Mouse (Mus musculus) MEL (cell line): ENCODE data around the gene Tmem95. TPM values are rescaled to one million over a fixed set of nuclear protein-coding genes. Genes with fewer than 3 reads are reported as not detected.

ENCODE experiments used
- DNase-seq: peaks from one replicate; pipeline ENCODE4 v3.0.0; 2011; ENCODE audit warnings: low read depth, low spot score
- H3K27ac ChIP-seq: 2 replicates; pipeline ENCODE4 v1.5.1; 2012; ENCODE audit warnings: low read depth, mild to moderate bottlenecking, control low read depth, low read length, moderate library complexity; ENCODE audit not compliant: control insufficient read depth
- H3K27me3 ChIP-seq, 2 experiments: fragments of 150-350 bp in 1 of 2; sonication (generic) in 1 of 2; 2 replicates each; pipeline ENCODE4 v1.6.1; 2012; ENCODE audit warnings: low read length in 2 of 2, mild to moderate bottlenecking in 2 of 2, improper control_type of control experiment in 1 of 2, moderate library complexity in 1 of 2; ENCODE audit not compliant: insufficient read depth in 2 of 2, control insufficient read depth in 1 of 2
- H3K36me3 ChIP-seq, 2 experiments: 2 replicates each; pipeline ENCODE4 v1.6.1; 2012 to 2014; ENCODE audit warnings: low read length in 2 of 2, improper control_type of control experiment in 1 of 2, inconsistent platforms in 1 of 2, mild to moderate bottlenecking in 1 of 2; ENCODE audit not compliant: insufficient read depth in 2 of 2, control insufficient read depth in 1 of 2
- H3K4me1 ChIP-seq, 2 experiments: fragments of 150-350 bp in 1 of 2; sonication (generic) in 1 of 2; 2 replicates each; pipeline ENCODE4 v1.6.1; 2012; ENCODE audit warnings: low read length in 2 of 2, improper control_type of control experiment in 1 of 2, mild to moderate bottlenecking in 1 of 2; ENCODE audit not compliant: insufficient read depth in 2 of 2, control insufficient read depth in 1 of 2
- H3K4me3 ChIP-seq, 2 experiments: fragments of 150-350 bp in 1 of 2; sonication (generic) in 1 of 2; 2 replicates each; pipeline ENCODE4 v1.5.1; 2012; ENCODE audit warnings: low read depth in 2 of 2, low read length in 2 of 2, mild to moderate bottlenecking in 2 of 2, moderate library complexity in 2 of 2, control low read depth in 1 of 2, improper control_type of control experiment in 1 of 2; ENCODE audit not compliant: control insufficient read depth in 1 of 2, insufficient read depth in 1 of 2
- H3K79me2 ChIP-seq: 2 replicates; pipeline ENCODE4 v1.6.1; 2012; ENCODE audit warnings: mild to moderate bottlenecking, low read length, moderate library complexity; ENCODE audit not compliant: control insufficient read depth, poor library complexity, insufficient read depth
- H3K9ac ChIP-seq: 2 replicates; pipeline ENCODE4 v1.6.1; 2012; ENCODE audit warnings: low read depth, mild to moderate bottlenecking, control low read depth, low read length, moderate library complexity; ENCODE audit not compliant: control insufficient read depth, poor library complexity, severe bottlenecking
- H3K9me3 ChIP-seq: fragments of 150-350 bp; sonication (generic); replicated peaks from 2 replicates; pipeline ENCODE4 v1.6.1; 2012; ENCODE audit warnings: mild to moderate bottlenecking, low read length, improper control_type of control experiment, moderate library complexity; ENCODE audit not compliant: insufficient read depth
- BHLHE40 ChIP-seq: IDR thresholded peaks from 2 replicates; pipeline ENCODE4 v1.6.1; 2012; ENCODE audit warnings: low read depth, mild to moderate bottlenecking, inconsistent platforms, low read length, improper control_type of control experiment, borderline replicate concordance
- CHD2 ChIP-seq: IDR thresholded peaks from 2 replicates; pipeline ENCODE4 v1.6.1; 2011; ENCODE audit warnings: low read length, improper control_type of control experiment
- EP300 ChIP-seq, 2 experiments: IDR thresholded peaks; 2 replicates each; pipeline ENCODE4 v1.6.1; 2011; ENCODE audit warnings: improper control_type of control experiment in 2 of 2, low read length in 2 of 2, low read depth in 1 of 2, mild to moderate bottlenecking in 1 of 2
- GABPA ChIP-seq: IDR thresholded peaks from 2 replicates; pipeline ENCODE4 v1.6.1; 2012; ENCODE audit warnings: low read depth, mild to moderate bottlenecking, inconsistent platforms, low read length, improper control_type of control experiment, moderate library complexity
- GATA1 ChIP-seq: IDR thresholded peaks from 2 replicates; pipeline ENCODE4 v1.6.1; 2011; ENCODE audit warnings: low read depth, low read length, improper control_type of control experiment
- HCFC1 ChIP-seq: IDR thresholded peaks from 2 replicates; pipeline ENCODE4 v1.6.1; 2012; ENCODE audit warnings: low read depth, mild to moderate bottlenecking, inconsistent platforms, low read length, improper control_type of control experiment, moderate library complexity
- JUND ChIP-seq: IDR thresholded peaks from 2 replicates; pipeline ENCODE4 v1.6.1; 2011; ENCODE audit warnings: low read depth, mild to moderate bottlenecking, improper control_type of control experiment, low read length
- MAX ChIP-seq: IDR thresholded peaks from 2 replicates; pipeline ENCODE4 v1.6.1; 2011; ENCODE audit warnings: low read length, improper control_type of control experiment
- MEF2A ChIP-seq: IDR thresholded peaks from 2 replicates; pipeline ENCODE4 v1.6.1; 2014; ENCODE audit warnings: low read depth, mild to moderate bottlenecking, inconsistent platforms, low read length, improper control_type of control experiment; ENCODE audit not compliant: poor library complexity, insufficient replicate concordance, severe bottlenecking; ENCODE audit errors: extremely low read depth
- NRF1 ChIP-seq: IDR thresholded peaks from 2 replicates; pipeline ENCODE4 v1.6.1; 2014; ENCODE audit warnings: low read depth, mild to moderate bottlenecking, inconsistent platforms, low read length, improper control_type of control experiment, moderate library complexity; ENCODE audit not compliant: poor library complexity, insufficient read depth, severe bottlenecking
- POLR2AphosphoS5 ChIP-seq: IDR thresholded peaks from 2 replicates; pipeline ENCODE4 v1.6.1; 2012; ENCODE audit warnings: low read depth, borderline replicate concordance, mild to moderate bottlenecking, inconsistent platforms, low read length, moderate library complexity, mixed read lengths
- SIN3A ChIP-seq: IDR thresholded peaks from 2 replicates; pipeline ENCODE4 v1.6.1; 2012; ENCODE audit warnings: low read length, improper control_type of control experiment, inconsistent platforms
- TAL1 ChIP-seq: IDR thresholded peaks from 2 replicates; pipeline ENCODE4 v1.6.1; 2012; ENCODE audit warnings: mild to moderate bottlenecking, inconsistent platforms, low read length, moderate library complexity, mixed read lengths
- TBP ChIP-seq: IDR thresholded peaks from 2 replicates; pipeline ENCODE4 v1.8.0; 2011; ENCODE audit warnings: low read depth, low read length, improper control_type of control experiment
- TCF12 ChIP-seq: IDR thresholded peaks from 2 replicates; pipeline ENCODE4 v1.6.1; 2014; ENCODE audit warnings: low read depth, mild to moderate bottlenecking, inconsistent platforms, low read length, improper control_type of control experiment, moderate library complexity
- UBTF ChIP-seq: IDR thresholded peaks from 2 replicates; pipeline ENCODE4 v1.6.1; 2012; ENCODE audit warnings: low read depth, mild to moderate bottlenecking, inconsistent platforms, low read length, improper control_type of control experiment, moderate library complexity, borderline replicate concordance; ENCODE audit not compliant: insufficient read depth
- USF1 ChIP-seq: IDR thresholded peaks from 2 replicates; pipeline ENCODE4 v1.6.1; 2014; ENCODE audit warnings: low read depth, mild to moderate bottlenecking, inconsistent platforms, low read length, improper control_type of control experiment, moderate library complexity
- USF2 ChIP-seq, 2 experiments: IDR thresholded peaks; 2 replicates each; pipeline ENCODE4 v1.6.1; 2011 to 2012; ENCODE audit warnings: improper control_type of control experiment in 2 of 2, low read length in 2 of 2, borderline replicate concordance in 1 of 2, inconsistent platforms in 1 of 2, low read depth in 1 of 2, mild to moderate bottlenecking in 1 of 2; ENCODE audit not compliant: insufficient read depth in 1 of 2
- ZC3H11A ChIP-seq: IDR thresholded peaks from 2 replicates; pipeline ENCODE4 v1.6.1; 2012; ENCODE audit warnings: low read depth, mild to moderate bottlenecking, inconsistent platforms, low read length, improper control_type of control experiment
- ZMIZ1 ChIP-seq: IDR thresholded peaks from 2 replicates; pipeline ENCODE4 v1.6.1; 2012; ENCODE audit warnings: low read depth, mild to moderate bottlenecking, inconsistent platforms, low read length, improper control_type of control experiment, moderate library complexity
- polyA plus RNA-seq, 2 experiments: library from polyadenylated mRNA; stranded (reverse) in 1 of 2; unstranded in 1 of 2; fragments of >175 nt in 1 of 2; fragments of >200 nt in 1 of 2; gene quantifications; 2 replicates each; pipeline versions ENCODE4 v1.2.1 to v1.2.4; 2012; ENCODE audit warnings: low replicate concordance in 2 of 2, low read depth in 1 of 2; ENCODE audit not compliant: insufficient read length in 2 of 2, insufficient read depth in 1 of 2, missing spikeins in 1 of 2
- total RNA-seq: library from RNA; depleted of rRNA; stranded (reverse); fragments of 300-350 nt; gene quantifications from 2 replicates; pipeline ENCODE4 v1.2.3, GENCODE M21; 2012

The Tmem95 gene
- total and polyA plus RNA-seq, 3 experiments: not detected

- no peak; the same call in 1 of the 2 replicates for TF ChIP-seq MEF2A
- TF ChIP-seq JUND: no peak
- TF ChIP-seq TBP: peak; percentile 13; the same call in 1 of the 2 replicates
- no peak for TF ChIP-seq ZC3H11A
- peak; percentile 97 for TF ChIP-seq TAL1
- TF ChIP-seq, all 39 proteins: peak for 21
Observed at GRCm38 (mm10) chr11:69915667-69916627, 38.1 kb upstream of the Tmem95 start (continued).

- TF ChIP-seq POLR2AphosphoS5: no peak
- no peak for TF ChIP-seq BHLHE40
- no peak for TF ChIP-seq GABPA
- TF ChIP-seq ZMIZ1: no peak
- no peak for TF ChIP-seq GATA1
- TF ChIP-seq TCF12: no peak
- no peak for TF ChIP-seq MAX
- no peak for TF ChIP-seq USF1
- no peak for TF ChIP-seq NRF1
- TF ChIP-seq CHD2: no peak
- no peak; the same call in 1 of the 2 replicates for TF ChIP-seq SIN3A
- no peak for TF ChIP-seq EP300 (IDR thresholded peaks at IDR 0.05; ENCODE audit: low read depth in 1 of 2, low read length in 2 of 2)
- no peak for TF ChIP-seq USF2 (IDR thresholded peaks at IDR 0.05; ENCODE audit: borderline replicate concordance in 1 of 2, insufficient read depth in 1 of 2, low read depth in 1 of 2, low read length in 2 of 2)
- no peak for TF ChIP-seq HCFC1
- no peak for TF ChIP-seq UBTF
- H3K4me3 ChIP-seq: peak overlapping the region; percentile 58 to 78
- peak; percentile 61 for DNase-seq
- peaks cover 4 to 53% of the 10 kb centered on the region in 2 experiments for H3K4me1 ChIP-seq
- H3K9ac ChIP-seq: peak overlapping the region; percentile 77
- no peaks in the 10 kb centered on the region for H3K27me3 ChIP-seq
- peak overlapping the region; percentile 74 for H3K27ac ChIP-seq
- H3K9me3 ChIP-seq: no peaks in the 10 kb centered on the region
- H3K36me3 ChIP-seq: peaks cover 22 to 51% of the 10 kb centered on the region in 2 experiments
- H3K79me2 ChIP-seq: peaks cover 48% of the 10 kb centered on the region
Observed at GRCm38 (mm10) chr11:69914917-69915430, 37.2 kb upstream of the Tmem95 start.
